8 mouse cellular contexts compared by ENCODE assay signal in the genomic region with DNA sequence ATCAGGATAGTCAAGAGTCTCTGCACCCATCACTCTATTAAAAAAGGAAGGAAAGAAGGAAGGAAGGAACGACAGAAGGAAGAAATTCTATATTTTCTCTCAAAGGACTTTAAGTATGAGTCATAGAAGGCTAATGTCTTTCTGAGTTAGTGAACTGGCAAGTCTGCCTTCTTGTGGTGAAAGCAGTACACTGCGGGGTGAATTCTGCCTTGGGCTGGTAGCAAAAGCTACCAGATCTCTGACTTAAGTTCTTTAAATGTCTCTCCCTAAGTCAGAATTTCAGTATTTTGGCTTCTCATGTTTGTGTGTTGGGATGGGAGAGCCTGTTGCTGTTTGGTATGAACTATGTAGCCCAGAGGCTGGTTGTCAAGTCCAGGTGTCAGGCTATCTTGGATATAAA. TPM values are rescaled to one million over a fixed set of nuclear protein-coding genes. Genes with fewer than 3 reads are reported as not detected.
DNase-seq lines count a peak whose midpoint lies in the region; ATAC-seq and TF ChIP-seq lines count a peak whose summit lies in the region.

No protein-coding gene starts in this region.

- TF ChIP-seq CTCF in liver, postnatal 0 days (IDR thresholded peaks at IDR 0.05; ENCODE audit: low read depth), result peak; percentile 58

- ATAC-seq in kidney, embryonic 14.5 days (ENCODE audit: low FRiP score, low TSS enrichment), result peak; percentile 11; the same call in 1 of the 2 replicates
- ATAC-seq in liver, postnatal 0 days, result peak; percentile 66
- ATAC-seq in neural tube, embryonic 14.5 days (ENCODE audit: low read depth), result peak; percentile 59

- no peaks in the 10 kb centered on the region for H3K36me3 ChIP-seq in kidney, embryonic 14.5 days (ENCODE audit: control insufficient read depth, insufficient read depth, low read length)
- peaks cover 8% of the 10 kb centered on the region for H3K36me3 ChIP-seq in erythroblast, embryonic 14.5 days (ENCODE audit: control insufficient read depth)
- H3K36me3 ChIP-seq in liver, postnatal 0 days (replicated peaks; ENCODE audit: insufficient read depth, low read length), result no peaks in the 10 kb centered on the region
- H3K36me3 ChIP-seq in neural tube, embryonic 14.5 days (ENCODE audit: control insufficient read depth, insufficient read depth, low read length), result no peaks in the 10 kb centered on the region

- peak overlapping the region; percentile 42 for H3K4me3 ChIP-seq in kidney, embryonic 14.5 days (ENCODE audit: low read length)
- peak overlapping the region; percentile 65 for H3K4me3 ChIP-seq in erythroblast, embryonic 14.5 days (replicated peaks)
- H3K4me3 ChIP-seq in liver, postnatal 0 days (ENCODE audit: low read depth, low read length), result peak overlapping the region; percentile 51
- H3K4me3 ChIP-seq in neural tube, embryonic 14.5 days (ENCODE audit: low read depth, low read length), result peak overlapping the region; percentile 36

- DNase-seq in kidney, adult 9 months, result no peak
- DNase-seq in NIH3T3 (ENCODE audit: low read depth), result peak; percentile 82
- peak; percentile 82 for DNase-seq in induced T-regulatory cell, adult 2 months (ENCODE audit: low read depth)
- DNase-seq in liver, postnatal 0 days, result peak; percentile 30
- no peak for DNase-seq in layer of hippocampus, adult 9-10 months (ENCODE audit: low spot score)

- no peak overlapping the region for H3K27ac ChIP-seq in kidney, embryonic 14.5 days (ENCODE audit: low read depth, low read length)
- peak overlapping the region; percentile 87 for H3K27ac ChIP-seq in liver, postnatal 0 days (ENCODE audit: low read depth)
- peak overlapping the region; percentile 70 for H3K27ac ChIP-seq in neural tube, embryonic 14.5 days (ENCODE audit: low read depth, low read length)

- H3K4me1 ChIP-seq in kidney, embryonic 14.5 days (ENCODE audit: control insufficient read depth, insufficient read depth, low read length), result no peaks in the 10 kb centered on the region
- peaks cover 33% of the 10 kb centered on the region for H3K4me1 ChIP-seq in erythroblast, embryonic 14.5 days (ENCODE audit: control insufficient read depth)
- H3K4me1 ChIP-seq in liver, postnatal 0 days (ENCODE audit: insufficient read depth), result peaks cover 3% of the 10 kb centered on the region
- no peaks in the 10 kb centered on the region for H3K4me1 ChIP-seq in neural tube, embryonic 14.5 days (ENCODE audit: control insufficient read depth, insufficient read depth, low read length)

- H3K27me3 ChIP-seq in kidney, embryonic 14.5 days (ENCODE audit: control insufficient read depth, insufficient read depth, low read length), result no peaks in the 10 kb centered on the region
- no peaks in the 10 kb centered on the region for H3K27me3 ChIP-seq in erythroblast, embryonic 14.5 days (ENCODE audit: control insufficient read depth)
- no peaks in the 10 kb centered on the region for H3K27me3 ChIP-seq in liver, postnatal 0 days (ENCODE audit: insufficient read depth, low read length)
- no peaks in the 10 kb centered on the region for H3K27me3 ChIP-seq in neural tube, embryonic 14.5 days (ENCODE audit: control insufficient read depth, insufficient read depth, low read length)

- no peak for TF ChIP-seq EP300 in liver, postnatal 0 days (IDR thresholded peaks at IDR 0.05; ENCODE audit: low read depth)

- H3K9ac ChIP-seq in kidney, embryonic 14.5 days (ENCODE audit: low read depth, low read length), result peak overlapping the region; percentile 5; the same call in 1 of the 2 replicates
- H3K9ac ChIP-seq in liver, postnatal 0 days (replicated peaks), result peak overlapping the region; percentile 59; the same call in 1 of the 2 replicates
- H3K9ac ChIP-seq in neural tube, embryonic 14.5 days (replicated peaks; ENCODE audit: low read depth, low read length), result no peak overlapping the region

- WGBS in kidney, embryonic 14.5 days, result 21% methylated on average over 2 of the region's 2 CpGs
- WGBS in liver, postnatal 0 days (ENCODE audit: insufficient replicate concordance), result 27% methylated on average over 2 of the region's 2 CpGs
- WGBS in neural tube, embryonic 14.5 days, result 30% methylated on average over 2 of the region's 2 CpGs

- H3K4me2 ChIP-seq in kidney, embryonic 14.5 days (replicated peaks; ENCODE audit: low read depth, low read length), result peak overlapping the region; percentile 30
- peak overlapping the region; percentile 59 for H3K4me2 ChIP-seq in liver, postnatal 0 days (ENCODE audit: low read depth, low read length)
- peak overlapping the region; percentile 50 for H3K4me2 ChIP-seq in neural tube, embryonic 14.5 days (ENCODE audit: low read depth, low read length)

- no peaks in the 10 kb centered on the region for H3K9me3 ChIP-seq in kidney, embryonic 14.5 days (ENCODE audit: control insufficient read depth, low read length)
- peaks cover 3% of the 10 kb centered on the region; the same call in 1 of the 2 replicates for H3K9me3 ChIP-seq in erythroblast, embryonic 14.5 days (ENCODE audit: control insufficient read depth, low read length)
- no peaks in the 10 kb centered on the region for H3K9me3 ChIP-seq in liver, postnatal 0 days (ENCODE audit: low read length)
- no peaks in the 10 kb centered on the region for H3K9me3 ChIP-seq in neural tube, embryonic 14.5 days (ENCODE audit: control insufficient read depth, low read length)

RNA-seq across cellular contexts. Expression of a gene that starts 0.5 kb away (rescaled TPM):
- 2.6 and 4.4 TPM in 2 replicates for polyA plus RNA-seq in kidney, embryonic 14.5 days (2014; fragmentation: Nextera tagmentation; extraction: Ambion mirVana)
- 0.05 and 0.10 TPM in 2 replicates for polyA plus RNA-seq in erythroblast, embryonic 14.5 days (2012)
- polyA plus RNA-seq in liver, postnatal 0 days (2015; fragmentation: Nextera tagmentation; extraction: Ambion mirVana), result 0.80 and 1.1 TPM in 2 replicates
- 11.8 and 15.2 TPM in 2 replicates for polyA plus RNA-seq in neural tube, embryonic 14.5 days (2014; fragmentation: Nextera tagmentation; extraction: Ambion mirVana)

RNA-seq across cellular contexts. Expression of a gene that starts 41.7 kb away (rescaled TPM):
- polyA plus RNA-seq in kidney, embryonic 14.5 days (2014; fragmentation: Nextera tagmentation; extraction: Ambion mirVana), result 6.1 and 7.7 TPM in 2 replicates
- not detected in 2 replicates for polyA plus RNA-seq in erythroblast, embryonic 14.5 days (2012)
- 0.82 and 2.1 TPM in 2 replicates for polyA plus RNA-seq in liver, postnatal 0 days (2015; fragmentation: Nextera tagmentation; extraction: Ambion mirVana)
- polyA plus RNA-seq in neural tube, embryonic 14.5 days (2014; fragmentation: Nextera tagmentation; extraction: Ambion mirVana), result 24.6 and 26.9 TPM in 2 replicates

RNA-seq across cellular contexts. Expression of a gene that starts 57.6 kb away (rescaled TPM):
- polyA plus RNA-seq in kidney, embryonic 14.5 days (2014; fragmentation: Nextera tagmentation; extraction: Ambion mirVana), result 12.9 and 18.4 TPM in 2 replicates
- polyA plus RNA-seq in erythroblast, embryonic 14.5 days (2012), result 0.02 and 0.03 TPM in 2 replicates
- 1.3 and 1.9 TPM in 2 replicates for polyA plus RNA-seq in liver, postnatal 0 days (2015; fragmentation: Nextera tagmentation; extraction: Ambion mirVana)
- polyA plus RNA-seq in neural tube, embryonic 14.5 days (2014; fragmentation: Nextera tagmentation; extraction: Ambion mirVana), result 11.6 and 15.5 TPM in 2 replicates

Comparison
In these comparisons a context has a peak if more than half of its experiments do, and no peak if none do; other contexts are left out.
1. ATAC-seq: peak in every context shown above with its lines; median percentile 66 in liver, postnatal 0 days; 59 in neural tube, embryonic 14.5 days; 11 in kidney, embryonic 14.5 days.
2. DNase-seq: peak in NIH3T3 (single experiment), induced T-regulatory cell, adult 2 months (single experiment) and liver, postnatal 0 days (single experiment); none in kidney, adult 9 months (single experiment) and layer of hippocampus, adult 9-10 months (single experiment).
3. Peak in every context shown above with its lines, with median percentiles within 50 percentile points of each other: H3K4me2 ChIP-seq and H3K4me3 ChIP-seq.